Mouse (Mus musculus): ENCODE data around the gene Pebp1. TPM values are rescaled to one million over a fixed set of nuclear protein-coding genes. Genes with fewer than 3 reads are reported as not detected.

Gene Pebp1
- polyA plus RNA-seq, 1 experiment = 521 TPM

DNA sequence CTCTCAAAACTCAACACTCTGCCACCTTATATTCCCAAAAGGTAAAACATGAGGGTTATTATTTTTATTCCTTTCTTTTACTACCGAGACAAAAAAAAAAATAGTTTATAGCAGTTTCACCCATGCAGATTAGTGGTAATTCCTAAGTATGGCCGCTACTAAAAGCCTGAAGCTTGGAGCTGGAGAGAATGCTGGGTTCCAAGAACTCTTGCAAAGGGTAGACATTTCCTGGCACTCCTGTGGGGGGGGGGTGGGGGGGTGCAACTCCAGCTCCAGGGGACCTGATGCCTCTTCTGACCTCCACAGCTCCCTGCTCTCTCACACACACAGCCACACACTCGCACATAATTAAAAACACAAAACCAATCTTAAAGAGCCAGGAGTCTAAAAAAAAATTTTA, 1.1 kb downstream of the Pebp1 start:
- DNase-seq (ENCODE audit: low spot score) = no peak

DNA sequence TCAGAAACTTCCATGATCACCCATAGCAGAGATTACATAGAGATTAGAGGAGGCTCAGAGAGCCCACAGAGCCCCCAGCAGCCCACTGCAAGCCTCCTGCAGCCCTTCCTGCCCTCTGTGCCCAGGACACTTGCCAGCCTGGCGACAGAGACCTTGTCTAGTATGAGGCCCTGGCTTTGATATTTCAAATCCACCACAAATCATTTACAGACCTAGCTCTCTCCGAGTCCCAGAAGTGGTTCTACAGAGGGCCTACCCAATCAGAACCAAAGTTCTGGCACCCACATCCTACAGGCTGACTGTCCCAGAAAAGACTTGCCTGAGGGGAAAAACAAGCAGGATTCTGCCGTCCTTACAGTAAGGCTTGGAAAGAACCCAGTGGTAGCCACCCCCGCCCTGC, 2.2 kb downstream of the Pebp1 start:
- no peak for DNase-seq (ENCODE audit: low spot score)

DNA sequence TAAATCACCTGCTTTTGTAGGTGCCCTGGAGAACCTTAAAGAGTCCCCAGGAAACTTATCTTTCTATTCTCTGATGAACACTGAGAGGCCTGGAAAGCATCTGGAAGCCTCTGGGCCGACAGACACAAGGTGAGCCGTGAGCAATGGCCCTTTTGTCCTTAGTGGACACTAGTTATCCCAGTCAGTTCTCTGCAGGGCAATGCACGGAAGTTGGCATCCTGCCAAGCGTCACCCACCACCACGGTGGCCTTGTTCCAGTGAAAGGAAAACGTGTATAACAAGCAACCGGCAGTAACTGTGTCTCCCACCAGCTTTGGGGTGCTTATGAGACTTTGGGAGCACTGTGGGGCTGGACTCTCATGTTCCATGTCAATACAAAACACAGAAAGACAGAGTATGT, 2.7 kb downstream of the Pebp1 start:
- no peak for DNase-seq (ENCODE audit: low spot score)

DNA sequence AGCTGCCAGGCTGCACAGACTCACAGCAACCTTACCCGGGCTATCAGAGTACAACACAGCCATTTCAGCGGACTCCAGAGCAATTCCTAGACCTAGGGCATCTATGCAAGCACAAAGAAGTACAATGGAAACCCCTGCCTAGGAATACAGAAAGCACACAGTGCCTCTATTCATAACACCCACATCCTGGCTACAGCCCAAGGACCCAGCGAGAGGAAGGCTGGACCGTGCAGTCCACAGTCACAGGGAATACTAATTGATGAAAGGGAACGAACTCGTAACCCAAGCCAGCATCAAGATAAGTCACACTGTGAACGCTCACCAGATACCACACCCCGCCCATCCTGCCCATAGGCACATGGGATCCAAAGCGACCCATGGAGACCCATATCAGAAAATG, 3.4 kb downstream of the Pebp1 start:
- no peak for DNase-seq (ENCODE audit: low spot score)

DNA sequence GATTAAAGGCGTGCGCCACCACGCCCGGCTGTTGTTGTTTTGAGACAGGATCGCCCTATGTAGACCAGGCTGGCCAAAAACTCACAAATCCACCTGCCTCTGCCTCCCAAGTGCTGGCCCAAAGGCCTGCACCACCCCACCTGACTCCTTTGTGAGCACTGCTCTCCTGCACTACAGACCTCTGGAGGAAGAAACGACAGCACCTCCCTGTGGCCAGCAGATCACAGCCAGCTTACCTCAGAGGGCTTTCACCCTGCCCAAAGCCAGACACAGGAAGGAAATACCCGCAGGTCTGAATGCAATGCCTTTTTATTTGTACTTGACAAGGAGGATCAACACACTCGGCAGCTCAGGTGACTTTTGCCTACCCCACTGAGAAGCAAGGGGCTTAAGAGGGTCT, 5.1 kb downstream of the Pebp1 start:
- no peak for DNase-seq (ENCODE audit: low spot score)

DNA sequence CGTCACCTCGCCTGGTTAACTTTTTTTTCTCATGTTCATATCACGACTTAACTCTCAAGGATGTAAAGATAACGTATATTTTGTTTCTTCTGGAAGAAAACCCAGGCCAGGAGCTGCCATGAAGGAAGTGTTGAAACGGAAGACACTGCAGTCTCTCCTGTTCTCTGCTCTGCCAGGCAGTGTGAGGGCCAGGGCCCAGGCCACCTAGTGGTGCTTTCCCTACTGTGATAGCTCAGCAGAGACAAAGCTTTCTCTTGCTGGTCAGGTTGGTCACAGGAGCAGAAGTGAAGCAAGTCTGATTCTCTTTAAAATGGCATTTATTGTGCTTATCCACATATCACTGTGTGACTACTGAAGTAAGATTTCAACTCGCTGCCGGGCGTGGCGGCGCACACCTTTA, 5.9 kb downstream of the Pebp1 start:
- no peak for DNase-seq (ENCODE audit: low spot score)

DNA sequence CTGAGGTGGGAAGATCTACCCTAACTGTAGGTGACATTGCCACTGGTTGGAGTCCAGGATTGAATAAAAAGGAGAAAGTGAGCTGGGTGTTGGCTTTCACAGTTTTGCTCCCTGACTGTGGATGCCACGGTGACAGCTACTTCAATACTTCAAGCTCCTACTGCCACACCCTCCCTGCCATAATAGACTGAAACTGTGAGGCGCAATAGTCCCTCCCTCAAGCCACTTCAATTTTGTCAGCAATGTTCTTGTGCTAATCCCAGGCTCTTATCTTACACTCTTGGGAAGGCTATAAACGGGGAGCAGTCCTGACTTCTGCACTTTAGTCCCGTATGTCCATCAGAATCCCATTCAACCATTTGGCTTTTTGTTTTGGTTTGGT, 7.8 kb downstream of the Pebp1 start:
- no peak for DNase-seq (ENCODE audit: low spot score)

DNA sequence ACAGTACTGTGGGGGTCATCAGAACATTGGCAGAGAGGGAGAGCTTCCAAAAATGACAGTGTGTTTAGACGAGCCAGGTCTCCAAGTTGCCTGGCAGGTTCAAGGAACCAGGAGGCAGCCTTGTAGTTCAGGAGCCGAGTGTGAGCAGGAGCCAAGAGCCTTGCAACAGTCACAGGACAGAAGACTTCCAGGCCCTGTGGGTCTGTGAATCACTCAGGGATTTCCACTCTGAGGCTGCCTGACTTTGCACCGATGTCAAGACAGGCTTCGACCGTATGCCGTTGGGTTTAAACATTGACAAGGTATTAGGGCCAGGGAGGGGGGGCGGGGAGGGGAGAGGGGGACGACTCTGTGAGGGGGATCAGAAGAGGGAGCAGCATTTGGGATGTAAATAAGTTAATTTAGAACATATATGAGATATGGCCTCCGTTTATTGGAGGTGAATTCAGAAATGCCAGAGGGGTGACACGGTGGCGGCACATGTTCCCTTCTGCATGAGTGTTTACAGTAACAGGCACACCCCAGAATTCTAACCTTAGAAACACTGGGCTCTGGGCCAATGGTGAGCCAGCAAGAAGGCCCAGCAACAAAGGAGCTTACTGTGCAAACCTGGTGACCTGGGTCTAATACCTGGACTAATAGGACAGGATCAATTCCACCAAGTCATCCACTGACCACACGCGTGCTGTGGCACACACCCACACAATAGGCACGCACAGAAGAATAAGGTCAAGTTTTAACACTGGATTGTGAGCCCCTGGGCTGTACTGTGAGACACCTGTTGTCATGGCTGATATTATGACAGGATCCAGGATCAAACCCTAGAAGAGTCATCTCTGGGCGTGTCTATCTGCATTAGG, 8.4 kb downstream of the Pebp1 start:
- DNase-seq (ENCODE audit: low spot score) = peak; percentile 35

DNA sequence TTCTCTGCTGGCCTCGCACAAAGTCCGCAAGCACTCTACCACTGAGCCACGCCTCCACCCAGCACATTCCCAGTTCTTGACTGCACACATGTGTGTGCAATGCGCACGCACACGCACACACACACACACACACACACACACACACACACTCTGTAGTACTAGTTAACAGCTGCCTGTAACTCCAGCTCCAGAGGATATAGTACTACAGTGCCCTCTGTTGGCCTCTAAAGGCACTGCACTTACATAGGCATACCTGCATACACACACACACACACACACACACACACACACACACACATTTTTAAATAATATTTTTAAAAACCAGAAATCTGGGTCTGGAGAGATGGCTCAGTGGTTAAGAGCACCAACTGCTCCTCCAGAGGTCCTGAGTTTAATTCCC, 9.6 kb downstream of the Pebp1 start:
- no peak for DNase-seq (ENCODE audit: low spot score)

DNA sequence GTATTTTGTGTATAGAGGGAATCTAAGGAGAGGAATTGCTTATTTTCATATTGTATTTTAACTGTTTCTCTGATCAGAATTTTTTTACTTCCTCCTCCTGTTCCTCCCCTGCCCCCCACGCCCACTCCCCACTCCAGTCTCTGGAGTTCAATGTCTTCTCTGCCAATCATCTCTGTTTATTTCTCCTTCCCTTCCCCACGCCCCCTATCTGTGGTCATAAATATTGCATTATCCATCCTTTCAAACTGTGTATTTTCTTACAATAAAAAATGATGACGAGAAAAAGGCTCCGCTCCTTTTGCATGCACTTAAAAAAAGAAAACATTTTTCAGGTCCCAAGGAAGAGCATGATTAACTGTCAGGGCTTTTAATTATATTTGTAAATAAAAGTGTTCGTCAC, 12.6 kb downstream of the Pebp1 start:
- DNase-seq (ENCODE audit: low spot score) = no peak

DNA sequence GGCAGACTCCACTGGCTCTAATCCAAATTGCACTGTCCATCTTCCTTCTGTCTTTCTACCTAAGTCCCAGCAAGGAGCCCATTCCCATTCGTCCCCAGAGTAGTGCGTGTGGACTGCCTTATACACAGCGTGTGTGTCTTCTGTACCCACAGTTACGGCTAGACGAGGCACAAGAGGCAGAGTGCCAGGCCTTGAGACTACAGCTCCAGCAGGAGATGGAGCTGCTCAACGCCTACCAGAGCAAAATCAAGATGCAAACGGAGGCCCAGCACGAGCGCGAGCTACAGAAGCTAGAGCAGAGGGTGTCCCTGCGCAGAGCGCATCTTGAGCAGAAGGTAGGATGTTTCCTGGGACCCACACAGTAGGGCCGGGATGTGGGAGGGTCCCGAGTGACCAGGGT, 15.5 kb downstream of the Pebp1 start:
- no peak for DNase-seq (ENCODE audit: low spot score)

DNA sequence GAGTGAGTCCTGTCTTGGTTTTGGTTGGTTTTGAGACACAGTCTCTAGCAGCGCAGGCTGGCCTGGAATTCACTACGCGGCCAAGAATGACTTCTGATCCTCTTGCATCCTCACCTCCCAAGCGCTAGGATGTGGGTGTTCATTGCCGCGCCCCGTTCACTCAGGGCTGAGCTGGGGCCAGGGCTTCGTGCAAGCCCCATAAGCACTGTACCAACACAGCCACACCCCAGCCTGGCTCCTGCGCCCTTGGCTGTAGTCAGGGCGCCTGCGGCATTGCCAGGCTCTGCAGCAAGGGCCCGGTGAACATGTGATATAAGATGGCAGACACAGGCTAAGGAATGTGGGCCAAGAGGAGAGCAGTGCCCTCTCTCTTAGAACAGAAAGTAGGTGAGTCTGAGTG, 18.0 kb downstream of the Pebp1 start:
- DNase-seq (ENCODE audit: low spot score) = no peak

DNA sequence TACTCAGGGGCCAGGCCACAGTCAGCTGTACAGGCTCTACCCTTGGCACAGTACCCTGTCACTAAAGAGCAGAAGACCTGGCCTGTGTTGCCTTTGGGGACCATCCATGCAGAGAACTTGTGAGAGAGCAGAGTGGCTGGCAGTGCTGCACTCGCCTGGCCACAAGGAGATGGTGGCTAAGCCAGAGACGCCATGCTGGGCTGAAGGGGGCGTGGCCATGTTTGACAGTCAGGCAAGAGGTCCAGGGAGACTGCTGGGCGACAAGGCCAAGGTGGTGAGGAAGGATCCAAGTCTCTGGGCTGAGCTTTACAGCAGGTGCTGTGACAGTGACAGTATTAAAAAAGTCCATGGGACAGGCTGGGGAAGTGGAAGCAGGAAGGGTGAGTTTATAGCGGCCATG, 18.7 kb downstream of the Pebp1 start:
- DNase-seq (ENCODE audit: low spot score) = no peak

DNA sequence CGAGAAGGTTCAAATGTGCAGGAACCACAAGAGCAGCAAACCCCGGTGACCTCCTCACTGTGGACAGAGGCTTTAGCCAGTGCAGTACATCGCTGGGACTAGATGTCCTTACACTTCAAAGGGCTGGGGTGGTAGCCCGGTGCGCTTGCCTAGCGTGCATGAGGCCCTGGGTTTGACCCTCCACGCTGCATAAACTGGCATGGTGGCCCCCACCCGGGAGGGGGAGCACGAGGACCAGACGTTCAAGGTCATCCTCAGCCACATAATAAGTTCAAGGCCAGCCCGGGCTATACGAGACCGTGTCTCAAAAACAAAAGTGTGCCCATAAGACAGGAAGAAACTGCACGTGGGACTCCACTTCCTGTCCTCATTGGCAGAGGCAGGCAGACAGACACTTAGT, 19.5 kb downstream of the Pebp1 start:
- DNase-seq (ENCODE audit: low spot score) = no peak

DNA sequence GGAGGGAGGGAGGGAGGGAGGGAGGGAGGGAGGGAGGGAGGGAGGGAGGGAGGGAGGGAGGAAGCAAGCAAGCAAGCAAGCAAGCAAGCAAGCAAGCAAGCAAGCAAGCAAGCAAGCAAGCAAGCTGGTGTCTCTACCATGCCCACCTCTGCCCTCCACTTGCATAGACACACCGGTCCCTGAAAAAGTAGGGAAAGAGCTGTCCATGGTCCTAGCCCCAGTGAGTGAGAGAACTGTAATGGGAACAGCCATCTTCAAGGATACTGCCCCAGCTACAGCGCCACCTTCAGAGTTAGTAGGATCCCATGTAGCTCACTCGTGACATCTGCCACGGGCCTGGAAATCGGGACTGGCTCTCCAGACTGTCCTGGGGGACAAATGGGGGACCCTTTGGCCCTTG, 22.7 kb downstream of the Pebp1 start:
- no peak for DNase-seq (ENCODE audit: low spot score)

DNA sequence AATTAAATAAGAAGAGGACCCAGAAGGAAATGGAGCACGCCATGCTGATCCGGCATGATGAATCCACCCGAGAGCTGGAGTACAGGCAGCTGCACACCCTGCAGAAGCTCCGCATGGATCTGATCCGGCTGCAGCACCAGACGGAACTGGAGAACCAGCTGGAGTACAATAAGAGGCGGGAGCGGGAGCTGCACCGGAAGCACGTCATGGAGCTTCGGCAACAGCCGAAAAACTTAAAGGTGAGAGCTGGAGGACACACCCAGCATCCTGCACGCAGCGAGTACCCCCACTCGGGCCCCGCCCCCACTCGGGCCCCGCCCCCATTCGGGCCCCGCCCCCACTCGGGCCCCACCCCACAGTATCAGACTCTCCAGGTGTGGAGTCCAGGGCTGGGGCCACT, 23.9 kb downstream of the Pebp1 start:
- DNase-seq (ENCODE audit: low spot score) = no peak

DNA sequence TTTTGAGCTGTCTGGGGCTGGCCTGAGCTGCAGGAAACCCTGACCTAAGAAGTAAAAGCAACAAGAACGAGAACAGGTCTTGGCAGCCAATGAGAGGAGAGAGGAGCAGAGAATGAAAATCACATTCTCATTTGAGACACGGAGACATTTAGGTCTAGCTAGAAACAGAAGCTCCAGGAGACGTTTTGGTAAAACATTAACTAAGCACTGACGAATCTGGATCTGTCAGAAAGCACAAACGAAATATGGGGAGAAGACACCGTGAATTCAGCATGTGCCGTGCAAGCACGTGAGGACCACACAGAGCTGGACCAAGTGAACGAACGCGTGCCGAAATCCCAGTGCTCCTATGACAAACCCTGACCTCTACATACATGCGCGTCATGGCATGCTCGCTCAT, 29.1 kb downstream of the Pebp1 start:
- no peak for DNase-seq (ENCODE audit: low spot score)

DNA sequence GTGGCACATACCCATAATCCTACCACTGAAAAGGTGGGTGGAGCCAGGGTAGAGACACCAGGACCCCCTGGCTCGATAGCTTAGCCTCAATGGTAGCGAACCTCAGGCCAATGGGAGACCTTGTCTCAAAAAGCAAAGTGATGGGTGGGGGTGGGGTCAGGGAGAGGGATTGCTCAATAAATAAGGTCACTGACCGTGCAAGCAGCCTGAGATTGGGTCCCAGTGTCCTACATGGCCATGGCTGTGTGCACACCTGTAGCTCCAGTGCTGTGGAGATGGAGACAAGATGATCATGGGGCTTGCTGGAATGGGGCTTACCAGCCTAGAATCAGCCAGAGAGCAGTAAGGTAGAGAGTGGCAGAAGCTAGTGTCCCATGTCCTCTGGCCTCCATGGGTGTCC, 35.7 kb downstream of the Pebp1 start:
- no peak for DNase-seq (ENCODE audit: low spot score)

DNA sequence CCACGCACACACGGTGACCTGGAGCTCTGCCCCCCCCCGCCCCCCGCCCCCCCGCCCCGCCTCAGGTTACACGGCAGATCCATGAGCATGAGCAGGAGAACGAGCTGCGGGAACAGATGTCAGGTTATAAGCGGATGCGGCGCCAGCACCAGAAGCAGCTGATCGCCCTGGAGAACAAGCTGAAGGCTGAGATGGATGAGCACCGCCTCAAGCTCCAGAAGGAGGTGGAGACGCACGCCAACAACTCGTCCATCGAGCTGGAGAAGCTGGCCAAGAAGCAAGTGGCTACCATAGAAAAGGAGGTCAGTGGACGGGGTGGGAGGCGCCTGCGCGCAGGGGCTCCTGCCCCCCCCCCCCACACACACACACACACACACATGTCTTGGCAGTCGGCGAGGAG, 36.6 kb downstream of the Pebp1 start:
- DNase-seq (ENCODE audit: low spot score) = no peak

DNA sequence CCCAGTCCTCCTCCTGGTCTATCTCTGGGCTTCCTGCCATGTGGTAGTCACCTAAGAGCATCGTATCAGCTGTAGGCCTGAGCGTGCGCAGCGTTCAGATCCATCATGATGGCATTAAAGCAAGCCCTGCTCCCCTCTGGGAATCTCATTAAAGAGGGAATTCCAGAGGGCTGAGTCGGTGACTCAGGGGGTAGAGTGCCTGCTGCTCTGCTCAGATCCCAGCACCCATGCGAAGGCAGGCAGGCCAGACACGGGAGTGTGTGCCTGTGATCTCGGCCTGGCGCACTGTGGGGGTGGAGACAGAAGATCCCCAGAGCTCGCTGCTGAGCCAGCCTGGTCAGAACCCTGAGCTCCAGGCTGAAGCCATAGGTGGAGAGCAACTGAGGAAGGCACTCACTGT, 39.1 kb downstream of the Pebp1 start:
- DNase-seq (ENCODE audit: low spot score) = no peak

DNA sequence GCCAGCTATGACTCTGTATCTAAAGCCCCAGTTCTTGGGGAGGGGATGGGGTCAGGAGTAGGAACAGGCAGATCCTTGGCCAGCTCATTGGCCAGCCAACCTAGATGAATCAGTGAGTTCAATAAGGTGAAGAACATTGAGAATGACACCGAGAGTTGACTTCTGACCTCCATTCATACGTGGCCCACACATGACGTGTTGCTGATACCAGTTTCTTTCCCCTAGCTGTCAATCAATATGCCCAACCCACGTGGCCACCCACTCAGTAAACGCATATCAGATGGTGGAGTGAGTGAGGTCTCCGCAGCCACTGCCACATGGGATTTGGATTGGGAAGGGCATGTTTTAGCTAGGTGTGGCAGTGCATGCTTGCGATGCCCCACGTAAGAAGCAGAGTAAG, 42.3 kb downstream of the Pebp1 start:
- no peak for DNase-seq (ENCODE audit: low spot score)

DNA sequence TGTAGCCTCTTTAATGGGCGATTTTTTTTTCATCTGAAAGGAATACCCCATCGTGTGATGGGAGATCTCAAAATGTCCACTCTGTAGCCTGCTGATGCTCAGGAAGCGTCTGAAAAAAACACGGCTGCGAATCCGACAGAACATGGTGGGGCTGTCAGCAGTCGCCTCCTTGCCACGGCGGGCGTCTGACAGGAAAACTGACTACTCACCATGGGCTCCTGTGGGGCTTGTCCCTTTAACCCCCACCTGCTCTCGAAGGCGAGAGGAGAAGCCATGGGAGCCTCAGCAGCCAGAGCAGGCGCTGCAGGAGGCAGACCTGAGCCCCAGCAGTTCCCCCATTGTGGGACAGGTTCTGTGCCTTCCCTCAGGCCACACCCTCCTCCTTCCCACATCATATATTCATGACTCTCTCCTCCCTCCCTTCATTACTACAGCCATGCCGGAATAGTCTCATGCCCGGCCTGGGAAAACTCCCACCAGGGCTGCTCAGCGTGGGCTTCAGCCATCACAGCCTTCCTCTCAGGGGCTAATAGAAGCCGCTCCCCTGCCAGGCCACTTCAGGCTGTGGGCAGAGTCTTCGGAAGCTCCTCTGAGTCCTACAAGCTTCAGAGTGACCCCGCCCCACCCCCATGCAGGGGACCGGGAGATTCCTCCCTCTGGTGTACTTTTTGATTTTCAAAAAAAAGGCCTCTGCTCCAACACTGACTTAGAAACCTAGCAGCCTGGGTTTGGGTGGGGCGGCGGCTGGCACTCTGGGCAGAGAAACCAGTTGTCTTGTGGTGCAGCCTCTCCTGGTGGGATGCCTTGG, 44.5 kb downstream of the Pebp1 start:
- DNase-seq (ENCODE audit: low spot score) = no peak

DNA sequence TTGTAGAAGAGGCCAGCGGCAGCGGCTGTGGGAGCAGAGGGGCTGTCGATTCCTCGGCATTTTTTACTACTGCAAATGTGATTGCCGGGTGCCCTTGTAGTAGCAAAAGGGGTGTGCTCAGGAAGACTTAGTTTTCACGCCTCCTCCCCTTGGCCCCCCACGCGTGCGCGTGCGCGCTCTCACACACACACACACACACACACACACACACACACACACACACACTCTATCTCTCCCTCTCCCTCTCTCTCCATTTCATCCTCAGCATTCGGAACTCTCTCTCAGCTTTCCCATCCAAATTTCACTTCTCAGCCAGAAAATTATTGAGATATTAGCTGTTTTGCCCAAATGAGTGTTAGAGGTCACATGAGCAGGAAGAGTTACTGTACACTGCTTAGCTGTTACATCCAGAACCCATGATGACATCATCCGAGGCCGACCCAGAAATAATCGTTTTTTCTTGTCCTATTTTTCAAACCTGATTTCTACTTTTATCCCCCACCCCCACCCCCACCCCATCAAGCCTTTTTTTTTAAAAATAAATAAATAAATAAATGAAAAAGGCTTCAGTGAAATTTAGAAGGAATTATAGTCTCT, 45.4 kb downstream of the Pebp1 start:
- DNase-seq (ENCODE audit: low spot score) = no peak
